Mouse (Mus musculus): ENCODE measurements at regions not wholly inside any gene's neighbourhood (a gene's known extent, or its start where the extent isn't known, plus 50 kb on each side); places are given as distances from the start of the nearest gene placed in this dataset.
"Not testable (repeated sequence)": the region's sequence is repeated elsewhere in the genome, so short reads cannot be mapped to it uniquely, and the experiment has no call there.

GRCm38 (mm10) chr3:133684196-133684743 lies 139.3 kb upstream of the Tet2 start:
- no peaks in the 10 kb centered on the region for H3K27me3 ChIP-seq (ENCODE audit: control insufficient read depth, insufficient read depth, insufficient read length)
- no peaks in the 10 kb centered on the region for H3K36me3 ChIP-seq (ENCODE audit: control insufficient read depth, insufficient read depth)
- no peak overlapping the region for H3K4me3 ChIP-seq (ENCODE audit: insufficient read depth, poor library complexity, severe bottlenecking)
- no peaks in the 10 kb centered on the region for H3K79me3 ChIP-seq (ENCODE audit: low read depth)
- H3K79me2 ChIP-seq (ENCODE audit: control insufficient read depth, insufficient read depth) = no peaks in the 10 kb centered on the region
- no peak overlapping the region for H3ac ChIP-seq (ENCODE audit: control insufficient read depth, insufficient read length, low read depth)
- TF ChIP-seq CTCF (IDR thresholded peaks at IDR 0.05; ENCODE audit: control insufficient read depth, insufficient read depth, insufficient read length) (no peak), USF1 (IDR thresholded peaks at IDR 0.05; ENCODE audit: low read depth) (no peak), CEBPB (IDR thresholded peaks at IDR 0.05; ENCODE audit: low read depth) (no peak), FOSL1 (IDR thresholded peaks at IDR 0.05; ENCODE audit: insufficient read depth, low read length, poor library complexity, severe bottlenecking) (no peak), MAX (IDR thresholded peaks at IDR 0.05) (no peak), MYOD1 (IDR thresholded peaks at IDR 0.05; ENCODE audit: control insufficient read depth, insufficient read length, low read depth) (no peak), MYOG (IDR thresholded peaks at IDR 0.05; ENCODE audit: control insufficient read depth, extremely low read depth, insufficient read length) (no peak)

GRCm38 (mm10) chr3:133684747-133685146 lies 139.8 kb upstream of the Tet2 start:
- Histone ChIP-seq H3K27me3 (ENCODE audit: control insufficient read depth, insufficient read depth, insufficient read length) (no peaks in the 10 kb centered on the region), H3ac (ENCODE audit: control insufficient read depth, insufficient read length, low read depth) (no peak overlapping the region), H3K79me2 (ENCODE audit: control insufficient read depth, insufficient read depth) (no peaks in the 10 kb centered on the region), H3K4me3 (ENCODE audit: insufficient read depth, poor library complexity, severe bottlenecking) (no peak overlapping the region), H3K36me3 (ENCODE audit: control insufficient read depth, insufficient read depth) (no peaks in the 10 kb centered on the region), H3K79me3 (ENCODE audit: low read depth) (no peaks in the 10 kb centered on the region)
- no peak for TF ChIP-seq MYOG (IDR thresholded peaks at IDR 0.05; ENCODE audit: control insufficient read depth, extremely low read depth, insufficient read length)
- TF ChIP-seq MYOD1 (IDR thresholded peaks at IDR 0.05; ENCODE audit: control insufficient read depth, insufficient read length, low read depth) = no peak
- no peak for TF ChIP-seq USF1 (IDR thresholded peaks at IDR 0.05; ENCODE audit: low read depth)
- TF ChIP-seq CEBPB (IDR thresholded peaks at IDR 0.05; ENCODE audit: low read depth) = no peak

GRCm38 (mm10) chr3:133685393-133685792 lies 140.5 kb upstream of the Tet2 start:
- H3K27me3 ChIP-seq (ENCODE audit: control insufficient read depth, insufficient read depth, insufficient read length) = no peaks in the 10 kb centered on the region
- no peak overlapping the region for H3ac ChIP-seq (ENCODE audit: control insufficient read depth, insufficient read length, low read depth)
- H3K36me3 ChIP-seq (ENCODE audit: control insufficient read depth, insufficient read depth) = no peaks in the 10 kb centered on the region
- H3K79me2 ChIP-seq (ENCODE audit: control insufficient read depth, insufficient read depth) = no peaks in the 10 kb centered on the region
- H3K4me3 ChIP-seq (ENCODE audit: insufficient read depth, poor library complexity, severe bottlenecking) = no peak overlapping the region
- TF ChIP-seq CTCF (IDR thresholded peaks at IDR 0.05; ENCODE audit: control insufficient read depth, insufficient read depth, insufficient read length) (no peak), CEBPB (IDR thresholded peaks at IDR 0.05; ENCODE audit: low read depth) (no peak), MYOG (IDR thresholded peaks at IDR 0.05; ENCODE audit: control insufficient read depth, extremely low read depth, insufficient read length) (no peak), FOSL1 (IDR thresholded peaks at IDR 0.05; ENCODE audit: insufficient read depth, low read length, poor library complexity, severe bottlenecking) (no peak), USF1 (IDR thresholded peaks at IDR 0.05; ENCODE audit: low read depth) (no peak), MAX (IDR thresholded peaks at IDR 0.05) (no peak), MYOD1 (IDR thresholded peaks at IDR 0.05; ENCODE audit: control insufficient read depth, insufficient read length, low read depth) (no peak)
- H3K79me3 ChIP-seq (ENCODE audit: low read depth) = no peaks in the 10 kb centered on the region

- H3K27me3 ChIP-seq (ENCODE audit: control insufficient read depth, insufficient read depth, insufficient read length) = no peaks in the 10 kb centered on the region
- TF ChIP-seq MYOG (IDR thresholded peaks at IDR 0.05; ENCODE audit: control insufficient read depth, extremely low read depth, insufficient read length) = no peak
- TF ChIP-seq CEBPB (IDR thresholded peaks at IDR 0.05; ENCODE audit: low read depth) = no peak
- no peak for TF ChIP-seq FOSL1 (IDR thresholded peaks at IDR 0.05; ENCODE audit: insufficient read depth, low read length, poor library complexity, severe bottlenecking)
- TF ChIP-seq USF1 (IDR thresholded peaks at IDR 0.05; ENCODE audit: low read depth) = no peak
- no peak for TF ChIP-seq CTCF (IDR thresholded peaks at IDR 0.05; ENCODE audit: control insufficient read depth, insufficient read depth, insufficient read length)
- TF ChIP-seq MAX (IDR thresholded peaks at IDR 0.05) = no peak
- TF ChIP-seq MYOD1 (IDR thresholded peaks at IDR 0.05; ENCODE audit: control insufficient read depth, insufficient read length, low read depth) = no peak
- H3K79me3 ChIP-seq (ENCODE audit: low read depth) = no peaks in the 10 kb centered on the region
- H3K36me3 ChIP-seq (ENCODE audit: control insufficient read depth, insufficient read depth) = no peaks in the 10 kb centered on the region
- H3ac ChIP-seq (ENCODE audit: control insufficient read depth, insufficient read length, low read depth) = no peak overlapping the region
- H3K79me2 ChIP-seq (ENCODE audit: control insufficient read depth, insufficient read depth) = no peaks in the 10 kb centered on the region
- no peak overlapping the region for H3K4me3 ChIP-seq (ENCODE audit: insufficient read depth, poor library complexity, severe bottlenecking)
Observed at GRCm38 (mm10) chr3:133694057-133694456, 149.1 kb upstream of the Tet2 start.

GRCm38 (mm10) chr3:133696122-133696521 lies 151.2 kb upstream of the Tet2 start:
- no peak for TF ChIP-seq CEBPB (IDR thresholded peaks at IDR 0.05; ENCODE audit: low read depth)
- no peak for TF ChIP-seq CTCF (IDR thresholded peaks at IDR 0.05; ENCODE audit: control insufficient read depth, insufficient read depth, insufficient read length)
- TF ChIP-seq USF1 (IDR thresholded peaks at IDR 0.05; ENCODE audit: low read depth) = no peak
- no peak for TF ChIP-seq MAX (IDR thresholded peaks at IDR 0.05)
- TF ChIP-seq FOSL1 (IDR thresholded peaks at IDR 0.05; ENCODE audit: insufficient read depth, low read length, poor library complexity, severe bottlenecking) = no peak
- TF ChIP-seq MYOD1 (IDR thresholded peaks at IDR 0.05; ENCODE audit: control insufficient read depth, insufficient read length, low read depth) = no peak
- no peak for TF ChIP-seq MYOG (IDR thresholded peaks at IDR 0.05; ENCODE audit: control insufficient read depth, extremely low read depth, insufficient read length)
- Histone ChIP-seq H3K79me2 (ENCODE audit: control insufficient read depth, insufficient read depth) (no peaks in the 10 kb centered on the region), H3ac (ENCODE audit: control insufficient read depth, insufficient read length, low read depth) (no peak overlapping the region), H3K27me3 (ENCODE audit: control insufficient read depth, insufficient read depth, insufficient read length) (no peaks in the 10 kb centered on the region), H3K79me3 (ENCODE audit: low read depth) (no peaks in the 10 kb centered on the region), H3K36me3 (ENCODE audit: control insufficient read depth, insufficient read depth) (no peaks in the 10 kb centered on the region), H3K4me3 (ENCODE audit: insufficient read depth, poor library complexity, severe bottlenecking) (no peak overlapping the region)

- not testable (repeated sequence) for H3ac ChIP-seq (ENCODE audit: control insufficient read depth, insufficient read length, low read depth); H3K36me3 ChIP-seq (ENCODE audit: control insufficient read depth, insufficient read depth); H3K79me3 ChIP-seq (ENCODE audit: low read depth); H3K79me2 ChIP-seq (ENCODE audit: control insufficient read depth, insufficient read depth); H3K27me3 ChIP-seq (ENCODE audit: control insufficient read depth, insufficient read depth, insufficient read length); H3K4me3 ChIP-seq (ENCODE audit: insufficient read depth, poor library complexity, severe bottlenecking)
Observed at GRCm38 (mm10) chr3:133704849-133705248, 159.9 kb upstream of the Tet2 start.
